Mouse (Mus musculus): Measurements from ENCODE around the gene Mta2. TPM values are rescaled to one million over a fixed set of nuclear protein-coding genes. Genes with fewer than 3 reads are reported as not detected.
A peak's percentile ranks its signal among the peaks of the same experiment; 100 is the strongest.

The Mta2 gene
- polyA plus RNA-seq, 1 experiment from 2014 or later: 81.8 TPM

- peak; percentile 42 for DNase-seq (ENCODE audit: low spot score)
- Histone ChIP-seq H3K9me3 (ENCODE audit: low read length) (no peaks in the 10 kb centered on the region), H3K4me1 (ENCODE audit: insufficient read depth, low read depth, low read length) (peaks cover 52% of the 10 kb centered on the region), H3K9ac (replicated peaks; ENCODE audit: low read depth) (0 out of 2 replicates have a peak overlapping the region, but pooled peaks have one; percentile 97), H3K4me2 (replicated peaks; ENCODE audit: low read depth, low read length) (0 out of 2 replicates have a peak overlapping the region, but pooled peaks have one; percentile 71), H3K4me3 (ENCODE audit: low read depth, low read length) (no peak overlapping the region), H3K27ac (ENCODE audit: low read length) (peak overlapping the region; percentile 98), H3K36me3 (ENCODE audit: insufficient read depth, low read length) (no peaks in the 10 kb centered on the region), H3K27me3 (replicated peaks; ENCODE audit: insufficient read depth, low read length) (no peaks in the 10 kb centered on the region)
- no peak for ATAC-seq
- WGBS: 43% methylated on average over 2 of the region's 2 CpGs
- no peak for TF ChIP-seq CTCF (IDR thresholded peaks at IDR 0.05)
- TF ChIP-seq EP300 (IDR thresholded peaks at IDR 0.05): no peak
Observed at GRCm38 (mm10) chr19:8987816-8988215, 46.1 kb downstream of the Mta2 start.

- ATAC-seq (no peak), DNase-seq (ENCODE audit: low spot score) (no peak)
- Histone ChIP-seq H3K4me2 (replicated peaks; ENCODE audit: low read depth, low read length) (peak overlapping the region; percentile 71), H3K36me3 (ENCODE audit: insufficient read depth, low read length) (no peaks in the 10 kb centered on the region), H3K9me3 (ENCODE audit: low read length) (no peaks in the 10 kb centered on the region), H3K4me3 (ENCODE audit: low read depth, low read length) (peak overlapping the region; percentile 95), H3K27ac (ENCODE audit: low read length) (peak overlapping the region; percentile 98), H3K4me1 (ENCODE audit: insufficient read depth, low read depth, low read length) (peaks cover 51% of the 10 kb centered on the region), H3K9ac (replicated peaks; ENCODE audit: low read depth) (peak overlapping the region; percentile 97), H3K27me3 (replicated peaks; ENCODE audit: insufficient read depth, low read length) (no peaks in the 10 kb centered on the region)
- TF ChIP-seq CTCF (IDR thresholded peaks at IDR 0.05) (no peak), EP300 (IDR thresholded peaks at IDR 0.05) (no peak)
- 23% methylated on average over 15 of the region's 15 CpGs for WGBS
Observed at GRCm38 (mm10) chr19:8988346-8989065, 46.8 kb downstream of the Mta2 start.

DNA sequence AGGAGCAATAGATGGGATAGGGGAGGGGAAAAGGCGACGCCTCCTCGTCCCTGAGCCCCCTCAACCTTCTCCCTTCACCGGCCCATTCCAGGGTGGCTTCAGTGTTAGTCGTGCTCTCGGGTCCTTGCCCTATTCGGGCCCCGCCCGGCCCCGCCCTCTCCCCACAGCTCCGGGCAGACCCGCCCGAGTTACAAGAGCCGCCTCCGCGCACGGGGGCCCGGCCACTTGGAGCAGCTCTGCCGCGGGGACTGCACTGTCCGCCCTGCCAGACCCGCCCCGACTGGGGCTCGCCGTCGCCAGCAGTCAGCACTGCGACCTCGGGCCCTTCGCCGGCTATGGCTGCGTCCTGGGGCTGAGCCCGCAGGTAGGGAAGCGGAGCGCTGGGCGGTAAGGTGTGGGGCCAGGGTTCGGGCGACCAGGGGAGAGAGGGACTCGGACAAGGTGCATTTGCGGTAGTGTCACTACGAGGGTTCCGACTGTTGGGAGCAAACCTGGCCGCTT lies 47.4 kb downstream of the Mta2 start, which contains the start of gene Ahnak:
Gene Ahnak (plus strand): TSS at position 219 of the 501 bp plus-strand sequence.
- Histone ChIP-seq H3K4me2 (replicated peaks; ENCODE audit: low read depth, low read length) (peak within 1 kb of the TSS; percentile 71), H3K4me3 (ENCODE audit: low read depth, low read length) (peak within 1 kb of the TSS; percentile 95), H3K9me3 (ENCODE audit: low read length) (no peaks in the 10 kb centered on the region), H3K9ac (replicated peaks; ENCODE audit: low read depth) (peak within 1 kb of the TSS; percentile 97), H3K27ac (ENCODE audit: low read length) (peak within 1 kb of the TSS; percentile 98), H3K4me1 (ENCODE audit: insufficient read depth, low read depth, low read length) (peaks cover 49% of the 10 kb centered on the region), H3K27me3 (replicated peaks; ENCODE audit: insufficient read depth, low read length) (no peaks in the 10 kb centered on the region), H3K36me3 (ENCODE audit: insufficient read depth, low read length) (no peaks in the 10 kb centered on the region)
- TF ChIP-seq CTCF (IDR thresholded peaks at IDR 0.05): no peak
- TF ChIP-seq EP300 (IDR thresholded peaks at IDR 0.05): no peak
- WGBS: under 1% methylated on average over 38 of the region's 42 CpGs
- ATAC-seq (peak; percentile 72), DNase-seq (ENCODE audit: low spot score) (peak; percentile 92)

DNA sequence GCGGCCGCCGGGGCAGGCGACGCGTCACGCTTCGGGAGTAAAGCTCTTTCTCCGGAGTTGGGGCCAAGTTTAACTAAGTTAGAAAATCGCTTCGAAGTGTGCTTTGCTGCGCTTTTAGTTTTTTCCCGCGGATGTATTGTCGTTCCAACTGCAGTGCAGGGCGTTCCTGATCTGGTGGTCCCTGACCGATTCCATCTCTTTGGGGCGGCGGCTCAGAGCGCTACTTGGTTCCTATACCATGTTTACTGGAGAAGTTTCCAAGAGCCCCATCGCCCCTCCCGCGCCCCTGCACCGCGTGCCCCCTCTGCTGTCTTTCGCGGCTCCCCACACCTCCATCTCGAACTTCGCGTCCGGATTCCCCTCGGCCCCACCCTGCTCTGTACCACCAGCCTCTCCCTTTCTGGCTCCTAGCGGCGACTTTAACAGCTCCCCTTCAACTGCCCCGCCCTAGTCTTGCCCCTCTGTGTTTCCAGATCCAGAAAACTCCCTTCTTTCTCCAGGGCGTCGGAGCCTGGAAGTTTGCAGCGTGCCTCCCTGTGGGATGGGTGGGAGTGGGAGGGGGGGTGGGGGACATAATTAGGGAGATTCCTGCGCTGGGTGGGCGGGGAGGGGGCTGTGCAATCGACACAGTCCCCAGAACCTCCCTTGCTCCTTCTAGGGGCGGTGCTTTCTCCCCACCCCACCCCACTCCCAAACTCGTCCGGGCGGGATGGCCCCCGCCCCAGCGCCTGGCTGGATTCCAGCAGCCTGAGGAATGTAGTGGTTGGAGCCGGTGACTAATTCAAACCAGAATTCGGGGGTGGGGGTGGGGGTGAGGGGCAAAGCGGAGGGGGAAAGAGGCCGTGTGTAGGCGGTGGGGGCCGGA lies 48.1 kb downstream of the Mta2 start:
- peaks cover 45% of the 10 kb centered on the region for H3K4me1 ChIP-seq (ENCODE audit: insufficient read depth, low read depth, low read length)
- no peaks in the 10 kb centered on the region for H3K36me3 ChIP-seq (ENCODE audit: insufficient read depth, low read length)
- WGBS: under 1% methylated on average over 53 of the region's 53 CpGs
- ATAC-seq: peak; percentile 80
- DNase-seq (ENCODE audit: low spot score): peak; percentile 96
- H3K27ac ChIP-seq (ENCODE audit: low read length): peak overlapping the region; percentile 98
- peak overlapping the region; percentile 71 for H3K4me2 ChIP-seq (replicated peaks; ENCODE audit: low read depth, low read length)
- H3K9ac ChIP-seq (replicated peaks; ENCODE audit: low read depth): peak overlapping the region; percentile 97
- peak; percentile 32; the same call in 1 of the 2 replicates for TF ChIP-seq EP300 (IDR thresholded peaks at IDR 0.05)
- peak; percentile 56 for TF ChIP-seq CTCF (IDR thresholded peaks at IDR 0.05)
- H3K27me3 ChIP-seq (replicated peaks; ENCODE audit: insufficient read depth, low read length): no peaks in the 10 kb centered on the region
- peak overlapping the region; percentile 95 for H3K4me3 ChIP-seq (ENCODE audit: low read depth, low read length)
- H3K9me3 ChIP-seq (ENCODE audit: low read length): no peaks in the 10 kb centered on the region

DNA sequence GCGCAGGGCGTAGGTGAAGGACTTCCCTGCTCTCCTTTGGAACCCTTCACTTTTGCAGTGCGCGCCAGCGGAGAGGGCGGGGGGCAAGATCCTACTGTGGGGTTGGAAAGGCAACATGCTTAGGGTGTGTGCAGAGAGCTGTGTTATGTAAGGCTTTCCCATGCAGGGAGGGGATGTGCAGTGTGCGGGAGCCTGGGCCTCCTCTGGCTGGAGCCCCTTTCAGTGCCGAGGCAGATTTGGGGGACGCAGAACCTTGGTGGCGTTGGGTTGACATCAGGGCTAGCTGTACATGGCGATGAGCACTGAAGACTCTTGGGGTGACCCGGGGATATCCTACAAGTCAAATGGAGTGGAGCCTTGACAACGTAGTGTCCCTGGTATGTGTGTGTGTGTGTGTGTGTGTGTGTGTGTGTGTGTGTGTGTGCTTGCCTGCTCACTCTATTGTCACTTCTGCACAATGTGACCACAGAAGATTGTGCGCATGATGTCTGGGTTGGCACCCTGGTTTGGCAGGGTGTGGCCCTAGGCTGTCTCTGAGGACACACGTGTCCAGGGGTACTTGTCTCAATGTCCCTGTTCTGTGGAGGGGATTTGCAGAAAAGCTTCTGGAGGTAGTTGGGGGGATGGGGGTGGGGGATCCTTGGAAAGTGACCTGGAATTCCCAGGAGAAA lies 48.9 kb downstream of the Mta2 start:
- TF ChIP-seq EP300 (IDR thresholded peaks at IDR 0.05) (no peak), CTCF (IDR thresholded peaks at IDR 0.05) (no peak)
- H3K4me2 ChIP-seq (replicated peaks; ENCODE audit: low read depth, low read length): peak overlapping the region; percentile 71
- peaks cover 38% of the 10 kb centered on the region for H3K4me1 ChIP-seq (ENCODE audit: insufficient read depth, low read depth, low read length)
- no peaks in the 10 kb centered on the region for H3K27me3 ChIP-seq (replicated peaks; ENCODE audit: insufficient read depth, low read length)
- peak; percentile 52 for ATAC-seq
- no peaks in the 10 kb centered on the region for H3K9me3 ChIP-seq (ENCODE audit: low read length)
- peak overlapping the region; percentile 97 for H3K9ac ChIP-seq (replicated peaks; ENCODE audit: low read depth)
- peak overlapping the region; percentile 98 for H3K27ac ChIP-seq (ENCODE audit: low read length)
- DNase-seq (ENCODE audit: low spot score): peak; percentile 42
- 7% methylated on average over 14 of the region's 15 CpGs for WGBS
- peak overlapping the region; percentile 95 for H3K4me3 ChIP-seq (ENCODE audit: low read depth, low read length)
- no peaks in the 10 kb centered on the region for H3K36me3 ChIP-seq (ENCODE audit: insufficient read depth, low read length)

Measured in lung, postnatal 0 days (tissue).